Comparison of ENCODE assay signal across 27 mouse cellular contexts in the genomic region with DNA sequence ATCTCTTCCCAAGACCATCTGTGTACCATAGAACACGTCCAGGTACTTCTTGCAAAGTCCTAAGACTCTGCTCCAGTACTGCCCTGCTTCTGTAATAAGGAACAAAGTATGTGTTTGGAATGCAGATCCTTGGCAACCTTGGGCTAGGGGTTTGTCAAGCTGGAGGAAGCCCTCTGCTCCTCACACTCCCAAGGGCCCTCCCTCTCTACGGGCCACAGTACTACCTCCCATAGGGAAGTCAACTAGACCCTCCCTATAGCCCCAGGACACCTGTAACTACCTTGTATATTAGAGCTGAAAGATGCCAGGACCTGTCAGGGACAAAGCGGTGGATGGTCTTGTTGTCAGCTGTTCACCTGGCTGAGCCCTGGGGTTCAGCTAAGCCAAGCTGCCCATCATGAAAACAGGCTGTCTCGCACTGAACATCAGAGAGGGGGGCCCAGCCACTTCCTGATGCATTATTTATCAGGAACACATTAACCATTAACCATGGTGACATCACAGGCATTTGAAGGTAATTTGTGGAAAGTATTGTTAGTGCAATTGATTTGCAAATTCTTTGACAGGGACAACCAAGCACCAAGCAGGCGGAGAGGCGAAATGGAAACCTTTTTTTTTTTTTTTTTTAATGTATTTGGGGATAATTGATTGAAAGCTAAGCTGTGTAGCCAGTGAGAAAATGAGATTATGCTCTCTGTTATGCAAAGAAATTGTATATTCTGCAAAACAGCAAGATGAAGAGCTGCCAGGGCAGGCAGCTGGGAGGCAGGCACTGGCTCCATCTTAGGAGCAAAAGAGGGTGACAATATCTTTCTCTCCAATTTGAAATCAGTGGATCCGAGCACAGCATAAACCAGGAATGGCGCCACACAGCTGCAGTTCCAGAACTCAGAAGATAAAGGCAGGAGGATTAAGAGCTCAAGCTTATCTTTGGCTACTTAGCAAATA.
DNase-seq lines count a peak whose midpoint lies in the region; ATAC-seq and TF ChIP-seq lines count a peak whose summit lies in the region.
"Had no signal": no experiment of that assay in that cellular context is flagged by ENCODE, and none has a peak within 500 bp of the region (broad histone marks: within the 10 kb centered on the region; RNA-seq: fewer than 3 reads in every experiment).

No protein-coding gene starts in this region.

- WGBS in intestine, embryonic 14.5 days: 80% methylated on average over 8 of the region's 8 CpGs
- WGBS in intestine, postnatal 0 days: 74% methylated on average over 8 of the region's 8 CpGs
- WGBS in forebrain, embryonic 13.5 days: 51% methylated on average over 8 of the region's 8 CpGs
- WGBS in midbrain, embryonic 11.5 days: 63% methylated on average over 8 of the region's 8 CpGs
- WGBS in midbrain, postnatal 0 days: 48% methylated on average over 8 of the region's 8 CpGs
- 81% methylated on average over 8 of the region's 8 CpGs for WGBS in lung, adult 2 months

- no peak for TF ChIP-seq POLR2A in lung, adult 2 months (IDR thresholded peaks at IDR 0.05; ENCODE audit: borderline replicate concordance, extremely low read depth, low read depth, low read length)

- TF ChIP-seq CTCF in intestine, postnatal 0 days (IDR thresholded peaks at IDR 0.05; ENCODE audit: low read depth): no peak
- TF ChIP-seq CTCF in midbrain, postnatal 0 days (IDR thresholded peaks at IDR 0.05): peak; percentile 36
- TF ChIP-seq CTCF in lung, adult 2 months (IDR thresholded peaks at IDR 0.05; ENCODE audit: insufficient read depth, low read length): no peak

- DNase-seq in intestine, embryonic 14.5 days (ENCODE audit: low spot score): no peak
- peak; percentile 87 for DNase-seq in midbrain, embryonic 11.5 days (ENCODE audit: low spot score, missing footprints)
- no peak for DNase-seq in midbrain, postnatal 0 days (ENCODE audit: low spot score)
- DNase-seq in gastrocnemius, postnatal 10 days: no peak
- no peak for DNase-seq in lung, adult 2 months
- DNase-seq: adrenal gland, adult 8-10 months; B cell, adult 2 months; cerebellum, adult 2 months; cerebellum, postnatal 25 days; gastrocnemius, postnatal 25 days; heart, postnatal 36 days; kidney, adult 2 months; kidney, postnatal 10 days; left cerebral cortex, postnatal 4 days; thymus, adult 2 months; thymus, postnatal 4 days had no signal

- H3K9me3 ChIP-seq in intestine, embryonic 14.5 days (ENCODE audit: control insufficient read depth, low read length): no peaks in the 10 kb centered on the region
- no peaks in the 10 kb centered on the region for H3K9me3 ChIP-seq in intestine, postnatal 0 days (ENCODE audit: control insufficient read depth)
- H3K9me3 ChIP-seq in forebrain, embryonic 13.5 days (replicated peaks): no peaks in the 10 kb centered on the region
- H3K9me3 ChIP-seq in midbrain, embryonic 11.5 days (ENCODE audit: control insufficient read depth, low read length): no peaks in the 10 kb centered on the region
- H3K9me3 ChIP-seq in midbrain, postnatal 0 days (ENCODE audit: low read length): no peaks in the 10 kb centered on the region
- H3K9me3 ChIP-seq: embryonic facial prominence, embryonic 12.5 days; G1E; heart, embryonic 15.5 days; limb, embryonic 15.5 days; liver, embryonic 15.5 days had no signal

- no peaks in the 10 kb centered on the region for H3K27me3 ChIP-seq in intestine, embryonic 14.5 days (replicated peaks; ENCODE audit: control insufficient read depth, insufficient read depth, low read length)
- H3K27me3 ChIP-seq in intestine, postnatal 0 days (replicated peaks; ENCODE audit: control insufficient read depth, insufficient read depth, low read length): no peaks in the 10 kb centered on the region
- no peaks in the 10 kb centered on the region for H3K27me3 ChIP-seq in forebrain, embryonic 13.5 days
- H3K27me3 ChIP-seq in midbrain, embryonic 11.5 days (ENCODE audit: control insufficient read depth, insufficient read depth, low read length): no peaks in the 10 kb centered on the region
- H3K27me3 ChIP-seq in midbrain, postnatal 0 days (ENCODE audit: insufficient read depth, low read length): no peaks in the 10 kb centered on the region
- H3K27me3 ChIP-seq: CH12.LX; embryonic facial prominence, embryonic 12.5 days; heart, embryonic 15.5 days; limb, embryonic 15.5 days; liver, embryonic 15.5 days had no signal

- H3K36me3 ChIP-seq in intestine, embryonic 14.5 days (ENCODE audit: control insufficient read depth, insufficient read depth, low read length): no peaks in the 10 kb centered on the region
- no peaks in the 10 kb centered on the region for H3K36me3 ChIP-seq in intestine, postnatal 0 days (ENCODE audit: control insufficient read depth, insufficient read depth)
- H3K36me3 ChIP-seq in forebrain, embryonic 13.5 days (ENCODE audit: poor library complexity, severe bottlenecking): no peaks in the 10 kb centered on the region
- no peaks in the 10 kb centered on the region for H3K36me3 ChIP-seq in midbrain, embryonic 11.5 days (ENCODE audit: control insufficient read depth, insufficient read depth, low read length)
- no peaks in the 10 kb centered on the region for H3K36me3 ChIP-seq in midbrain, postnatal 0 days (ENCODE audit: insufficient read depth, low read length)
- H3K36me3 ChIP-seq: embryonic facial prominence, embryonic 12.5 days; G1E; heart, embryonic 15.5 days; limb, embryonic 15.5 days; liver, embryonic 15.5 days had no signal

- ATAC-seq in intestine, embryonic 14.5 days (replicated peaks; ENCODE audit: low FRiP score, low TSS enrichment, low read depth): 0 out of 2 replicates have a peak, but pooled peaks have one; percentile 40
- ATAC-seq in intestine, postnatal 0 days: no peak
- peak; percentile 75 for ATAC-seq in forebrain, embryonic 13.5 days
- peak; percentile 45; the same call in 1 of the 2 replicates for ATAC-seq in midbrain, embryonic 11.5 days (ENCODE audit: low FRiP score)
- 0 out of 2 replicates have a peak, but pooled peaks have one; percentile 23 for ATAC-seq in midbrain, postnatal 0 days (ENCODE audit: low FRiP score)
- ATAC-seq: lung, postnatal 0 days had no signal

- no peaks in the 10 kb centered on the region for H3K4me1 ChIP-seq in intestine, embryonic 14.5 days (replicated peaks; ENCODE audit: control insufficient read depth, insufficient read depth, low read length)
- no peaks in the 10 kb centered on the region for H3K4me1 ChIP-seq in intestine, postnatal 0 days (replicated peaks; ENCODE audit: control insufficient read depth, insufficient read depth, low read length)
- peaks cover 8% of the 10 kb centered on the region for H3K4me1 ChIP-seq in forebrain, embryonic 13.5 days
- peaks cover 3% of the 10 kb centered on the region; the same call in 1 of the 2 replicates for H3K4me1 ChIP-seq in midbrain, embryonic 11.5 days (ENCODE audit: control insufficient read depth, insufficient read depth, low read length)
- H3K4me1 ChIP-seq in midbrain, postnatal 0 days (ENCODE audit: insufficient read depth, low read length): no peaks in the 10 kb centered on the region
- H3K4me1 ChIP-seq in lung, adult 2 months (ENCODE audit: control insufficient read depth, insufficient read depth, low read length): no peaks in the 10 kb centered on the region
- H3K4me1 ChIP-seq: heart, embryonic 15.5 days; limb, embryonic 15.5 days; liver, embryonic 15.5 days had no signal

- H3K9ac ChIP-seq in intestine, embryonic 14.5 days (ENCODE audit: low read length): no peak overlapping the region
- H3K9ac ChIP-seq in intestine, postnatal 0 days (ENCODE audit: low read depth, low read length): no peak overlapping the region
- no peak overlapping the region for H3K9ac ChIP-seq in forebrain, embryonic 13.5 days
- H3K9ac ChIP-seq in midbrain, embryonic 11.5 days (ENCODE audit: low read length): no peak overlapping the region
- H3K9ac ChIP-seq in midbrain, postnatal 0 days (replicated peaks; ENCODE audit: low read length, poor library complexity, severe bottlenecking): no peak overlapping the region
- H3K9ac ChIP-seq: embryonic facial prominence, embryonic 12.5 days; heart, embryonic 15.5 days; limb, embryonic 15.5 days; liver, embryonic 15.5 days had no signal

- no peak overlapping the region for H3K4me2 ChIP-seq in intestine, embryonic 14.5 days (ENCODE audit: low read length)
- no peak overlapping the region for H3K4me2 ChIP-seq in intestine, postnatal 0 days (replicated peaks; ENCODE audit: low read depth)
- H3K4me2 ChIP-seq in forebrain, embryonic 13.5 days: no peak overlapping the region
- no peak overlapping the region for H3K4me2 ChIP-seq in midbrain, embryonic 11.5 days
- no peak overlapping the region for H3K4me2 ChIP-seq in midbrain, postnatal 0 days (ENCODE audit: low read depth, low read length, poor library complexity, severe bottlenecking)
- H3K4me2 ChIP-seq: embryonic facial prominence, embryonic 12.5 days; heart, embryonic 15.5 days; limb, embryonic 15.5 days; liver, embryonic 15.5 days had no signal

- no peak overlapping the region for H3K27ac ChIP-seq in intestine, embryonic 14.5 days (ENCODE audit: low read depth)
- H3K27ac ChIP-seq in intestine, postnatal 0 days (ENCODE audit: low read depth, low read length): no peak overlapping the region
- H3K27ac ChIP-seq in forebrain, embryonic 13.5 days: no peak overlapping the region; the same call in 1 of the 2 replicates
- H3K27ac ChIP-seq in midbrain, embryonic 11.5 days (ENCODE audit: low read depth, low read length): no peak overlapping the region
- no peak overlapping the region for H3K27ac ChIP-seq in midbrain, postnatal 0 days (ENCODE audit: low read depth, low read length)
- H3K27ac ChIP-seq: embryonic facial prominence, embryonic 12.5 days; heart, embryonic 15.5 days; limb, embryonic 15.5 days; liver, embryonic 15.5 days; macrophage; stomach, postnatal 0 days had no signal

- H3K4me3 ChIP-seq in intestine, embryonic 14.5 days (ENCODE audit: low read depth, low read length): no peak overlapping the region
- H3K4me3 ChIP-seq in intestine, postnatal 0 days (ENCODE audit: low read depth, low read length): no peak overlapping the region
- no peak overlapping the region for H3K4me3 ChIP-seq in forebrain, embryonic 13.5 days
- H3K4me3 ChIP-seq in midbrain, embryonic 11.5 days (ENCODE audit: low read depth, low read length): no peak overlapping the region
- H3K4me3 ChIP-seq in midbrain, postnatal 0 days (ENCODE audit: low read depth, low read length): no peak overlapping the region
- H3K4me3 ChIP-seq in lung, adult 2 months (replicated peaks; ENCODE audit: extremely low read depth, low read depth, low read length): no peak overlapping the region
- H3K4me3 ChIP-seq: embryonic facial prominence, embryonic 12.5 days; heart, embryonic 15.5 days; limb, embryonic 15.5 days; liver, embryonic 15.5 days had no signal
